Mouse (Mus musculus) midbrain, embryonic 14.5 days (tissue): ENCODE measurements around the gene Cul5. TPM values are rescaled to one million over a fixed set of nuclear protein-coding genes. Genes with fewer than 3 reads are reported as not detected.

Experiments
- ATAC-seq: fragments of 200-750 bp; cut with Nextera tagmentation; 2 replicates; pipeline ENCODE4 v1.8.0; 2017; ENCODE audit warnings: moderate number of reproducible peaks, moderate library complexity; ENCODE audit not compliant: low FRiP score, low TSS enrichment
- DNase-seq: peaks from one replicate; pipeline ENCODE4 v3.0.0-alpha.2; 2015
- H3K27ac ChIP-seq: fragments of 300-500 bp; sonication (generic); replicated peaks from 2 replicates; pipeline ENCODE4 v1.5.1; 2014; ENCODE audit warnings: mild to moderate bottlenecking, low read depth, low read length, moderate library complexity
- H3K27me3 ChIP-seq: fragments of 300-500 bp; sonication (generic); 2 replicates; pipeline ENCODE4 v1.6.1; 2014; ENCODE audit warnings: low read length, control low read depth, mixed read lengths; ENCODE audit not compliant: control insufficient read depth, insufficient read depth
- H3K36me3 ChIP-seq: fragments of 300-500 bp; sonication (generic); 2 replicates; pipeline ENCODE4 v1.6.1; 2014; ENCODE audit warnings: low read length, control low read depth; ENCODE audit not compliant: control insufficient read depth, insufficient read depth
- H3K4me1 ChIP-seq: fragments of 300-500 bp; sonication (generic); 2 replicates; pipeline ENCODE4 v1.6.1; 2014; ENCODE audit warnings: mild to moderate bottlenecking, antibody characterized with exemption, low read length, control low read depth; ENCODE audit not compliant: control insufficient read depth, insufficient read depth
- H3K4me2 ChIP-seq: fragments of 300-500 bp; sonication (generic); 2 replicates; pipeline ENCODE4 v1.6.1; 2014; ENCODE audit warnings: mild to moderate bottlenecking, low read length, moderate library complexity
- H3K4me3 ChIP-seq: fragments of 300-500 bp; sonication (generic); replicated peaks from 2 replicates; pipeline ENCODE4 v1.5.1; 2014; ENCODE audit warnings: low read depth, low read length
- H3K9ac ChIP-seq: fragments of 300-500 bp; sonication (generic); replicated peaks from 2 replicates; pipeline ENCODE4 v1.6.1; 2014; ENCODE audit warnings: mild to moderate bottlenecking, low read length, moderate library complexity
- H3K9me3 ChIP-seq: fragments of 300-500 bp; sonication (generic); 2 replicates; pipeline ENCODE4 v1.6.1; 2016; ENCODE audit warnings: low read length, control low read depth, mixed read lengths; ENCODE audit not compliant: control insufficient read depth
- WGBS: fragments of 180-500 bp; shearing (Covaris S2); extraction: QIAGEN DNeasy Blood & Tissue Kit; methylation state at CpG from one replicate; pipeline ENCODE4 v1.1.7; 2014; 5-methylcytosine and 5-hydroxymethylcytosine counted together
- polyA plus RNA-seq: library from polyadenylated mRNA; unstranded; fragments of >200 nt; fragmentation: Nextera tagmentation; extraction: Ambion mirVana; gene quantifications from 2 replicates; pipeline ENCODE4 v1.2.1, GENCODE M21; 2014

Cul5 gene
- polyA plus RNA-seq, 1 experiment from 2014 or later, result 64.1 TPM

- Histone ChIP-seq H3K27ac (no peak overlapping the region), H3K4me2 (no peak overlapping the region), H3K36me3 (no peaks in the 10 kb centered on the region), H3K4me1 (no peaks in the 10 kb centered on the region), H3K4me3 (no peak overlapping the region), H3K9me3 (peaks cover 3% of the 10 kb centered on the region; the same call in 1 of the 2 replicates), H3K27me3 (no peaks in the 10 kb centered on the region), H3K9ac (no peak overlapping the region)
- no peak for ATAC-seq
- no peak for DNase-seq
- WGBS, result 91% methylated on average over 1 of the region's 1 CpGs
Observed at GRCm38 (mm10) chr9:53680851-53681250, 11.0 kb upstream of the Cul5 start.

- Histone ChIP-seq H3K27ac (no peak overlapping the region), H3K9ac (no peak overlapping the region), H3K4me1 (no peaks in the 10 kb centered on the region), H3K36me3 (no peaks in the 10 kb centered on the region), H3K9me3 (peaks cover 3% of the 10 kb centered on the region; the same call in 1 of the 2 replicates), H3K4me2 (no peak overlapping the region), H3K4me3 (no peak overlapping the region), H3K27me3 (no peaks in the 10 kb centered on the region)
- DNase-seq (no peak), ATAC-seq (no peak)
- 70% methylated on average over 4 of the region's 4 CpGs for whole genome bisulfite sequencing
Observed at GRCm38 (mm10) chr9:53676921-53677320, 7.1 kb upstream of the Cul5 start.

GRCm38 (mm10) chr9:53673571-53673970, 3.8 kb upstream of the Cul5 start:
- H3K4me1 ChIP-seq, result no peaks in the 10 kb centered on the region
- 20% methylated on average over 3 of the region's 3 CpGs for WGBS
- ATAC-seq (no peak), DNase-seq (peak; percentile 81)
- no peak overlapping the region for H3K27ac ChIP-seq
- H3K9me3 ChIP-seq, result peaks cover 3% of the 10 kb centered on the region; the same call in 1 of the 2 replicates
- no peaks in the 10 kb centered on the region for H3K27me3 ChIP-seq
- H3K9ac ChIP-seq, result no peak overlapping the region
- no peak overlapping the region for H3K4me2 ChIP-seq
- H3K4me3 ChIP-seq, result no peak overlapping the region
- no peaks in the 10 kb centered on the region for H3K36me3 ChIP-seq

GRCm38 (mm10) chr9:53667020-53667669, 2.7 kb downstream of the Cul5 start:
- Histone ChIP-seq H3K27ac (peak overlapping the region; percentile 99), H3K4me3 (peak overlapping the region; percentile 98), H3K36me3 (no peaks in the 10 kb centered on the region), H3K4me2 (peak overlapping the region; percentile 89), H3K9ac (peak overlapping the region; percentile 98), H3K27me3 (no peaks in the 10 kb centered on the region), H3K4me1 (peaks cover 17% of the 10 kb centered on the region), H3K9me3 (no peaks in the 10 kb centered on the region)
- WGBS, result under 1% methylated on average over 74 of the region's 74 CpGs
- DNase-seq (peak; percentile 96), ATAC-seq (peak; percentile 96)

GRCm38 (mm10) chr9:53666665-53667019, 3.2 kb downstream of the Cul5 start:
- Histone ChIP-seq H3K4me3 (peak overlapping the region; percentile 98), H3K9ac (peak overlapping the region; percentile 98), H3K36me3 (no peaks in the 10 kb centered on the region), H3K4me2 (peak overlapping the region; percentile 89), H3K4me1 (peaks cover 17% of the 10 kb centered on the region), H3K9me3 (no peaks in the 10 kb centered on the region), H3K27me3 (no peaks in the 10 kb centered on the region), H3K27ac (peak overlapping the region; percentile 99)
- no peak for DNase-seq
- ATAC-seq, result no peak; the same call in 1 of the 2 replicates
- WGBS, result 1% methylated on average over 28 of the region's 28 CpGs

GRCm38 (mm10) chr9:53665428-53665827, 4.4 kb downstream of the Cul5 start:
- H3K4me2 ChIP-seq, result peak overlapping the region; percentile 89
- H3K27ac ChIP-seq, result no peak overlapping the region
- H3K4me1 ChIP-seq, result peaks cover 17% of the 10 kb centered on the region
- H3K36me3 ChIP-seq, result no peaks in the 10 kb centered on the region
- no peaks in the 10 kb centered on the region for H3K27me3 ChIP-seq
- no peaks in the 10 kb centered on the region for H3K9me3 ChIP-seq
- ATAC-seq, result no peak
- no peak overlapping the region for H3K9ac ChIP-seq
- DNase-seq, result no peak
- H3K4me3 ChIP-seq, result peak overlapping the region; percentile 98; the same call in 1 of the 2 replicates

GRCm38 (mm10) chr9:53664819-53665218, 5.0 kb downstream of the Cul5 start:
- peaks cover 17% of the 10 kb centered on the region for H3K4me1 ChIP-seq
- H3K27me3 ChIP-seq, result no peaks in the 10 kb centered on the region
- H3K9me3 ChIP-seq, result no peaks in the 10 kb centered on the region
- WGBS, result 72% methylated on average over 2 of the region's 2 CpGs
- no peak for ATAC-seq
- H3K4me3 ChIP-seq, result no peak overlapping the region
- no peak overlapping the region; the same call in 1 of the 2 replicates for H3K9ac ChIP-seq
- H3K27ac ChIP-seq, result no peak overlapping the region
- H3K36me3 ChIP-seq, result no peaks in the 10 kb centered on the region
- no peak for DNase-seq
- H3K4me2 ChIP-seq, result peak overlapping the region; percentile 89

- no peak overlapping the region for H3K27ac ChIP-seq
- WGBS, result 96% methylated on average over 6 of the region's 6 CpGs
- H3K9ac ChIP-seq, result no peak overlapping the region
- ATAC-seq (no peak), DNase-seq (no peak)
- H3K36me3 ChIP-seq, result peaks cover 78% of the 10 kb centered on the region
- H3K9me3 ChIP-seq, result no peaks in the 10 kb centered on the region
- H3K4me3 ChIP-seq, result no peak overlapping the region
- no peaks in the 10 kb centered on the region for H3K4me1 ChIP-seq
- no peak overlapping the region for H3K4me2 ChIP-seq
- H3K27me3 ChIP-seq, result no peaks in the 10 kb centered on the region
Observed at GRCm38 (mm10) chr9:53634796-53635195, 35.0 kb downstream of the Cul5 start.

GRCm38 (mm10) chr9:53615246-53615645, 54.6 kb downstream of the Cul5 start:
- Histone ChIP-seq H3K9ac (no peak overlapping the region), H3K4me2 (no peak overlapping the region), H3K4me1 (no peaks in the 10 kb centered on the region), H3K36me3 (peaks cover 54% of the 10 kb centered on the region), H3K9me3 (no peaks in the 10 kb centered on the region), H3K27ac (no peak overlapping the region), H3K27me3 (no peaks in the 10 kb centered on the region), H3K4me3 (no peak overlapping the region)
- ATAC-seq (no peak), DNase-seq (no peak)
- WGBS, result 91% methylated on average over 8 of the region's 8 CpGs
